Mouse (Mus musculus): ENCODE measurements around the gene Abhd6. TPM values are rescaled to one million over a fixed set of nuclear protein-coding genes. Genes with fewer than 3 reads are reported as not detected.

The Abhd6 gene
- polyA plus RNA-seq, 1 experiment from 2014 or later, result 21.4 TPM

GRCm38 (mm10) chr14:8035951-8036350 is 33.2 kb downstream of the Abhd6 start:
- no peak for ATAC-seq (ENCODE audit: insufficient number of reproducible peaks, insufficient read depth, low FRiP score, low TSS enrichment)
- H3K4me3 ChIP-seq, result no peak overlapping the region
- H3K4me1 ChIP-seq, result no peaks in the 10 kb centered on the region
- 0 out of 2 replicates have a peak, but pooled peaks cover 1% of the 10 kb centered on the region for H3K36me3 ChIP-seq
- 86% methylated on average over 6 of the region's 6 CpGs for WGBS
- no peaks in the 10 kb centered on the region for H3K9me3 ChIP-seq
- no peaks in the 10 kb centered on the region for H3K27me3 ChIP-seq
- H3K9ac ChIP-seq, result no peak overlapping the region
- H3K27ac ChIP-seq, result no peak overlapping the region
- no peak overlapping the region for H3K4me2 ChIP-seq (replicated peaks)

- no peaks in the 10 kb centered on the region for H3K9me3 ChIP-seq
- H3K27me3 ChIP-seq, result no peaks in the 10 kb centered on the region
- 0 out of 2 replicates have a peak, but pooled peaks cover 4% of the 10 kb centered on the region for H3K36me3 ChIP-seq
- H3K27ac ChIP-seq, result no peak overlapping the region
- no peak overlapping the region for H3K9ac ChIP-seq
- H3K4me1 ChIP-seq, result no peaks in the 10 kb centered on the region
- H3K4me3 ChIP-seq, result no peak overlapping the region
- ATAC-seq (ENCODE audit: insufficient number of reproducible peaks, insufficient read depth, low FRiP score, low TSS enrichment), result no peak
- WGBS, result 85% methylated on average over 5 of the region's 5 CpGs
- H3K4me2 ChIP-seq (replicated peaks), result no peak overlapping the region
Observed at GRCm38 (mm10) chr14:8036406-8036805, 33.7 kb downstream of the Abhd6 start.

- no peak overlapping the region for H3K4me2 ChIP-seq (replicated peaks)
- peaks cover 7% of the 10 kb centered on the region; the same call in 1 of the 2 replicates for H3K36me3 ChIP-seq
- 73% methylated on average over 5 of the region's 5 CpGs for WGBS
- H3K9ac ChIP-seq, result no peak overlapping the region
- H3K9me3 ChIP-seq, result no peaks in the 10 kb centered on the region
- ATAC-seq (ENCODE audit: insufficient number of reproducible peaks, insufficient read depth, low FRiP score, low TSS enrichment), result no peak
- H3K4me3 ChIP-seq, result no peak overlapping the region
- no peak overlapping the region for H3K27ac ChIP-seq
- no peaks in the 10 kb centered on the region for H3K27me3 ChIP-seq
- H3K4me1 ChIP-seq, result no peaks in the 10 kb centered on the region
Observed at GRCm38 (mm10) chr14:8038150-8038549, 35.4 kb downstream of the Abhd6 start.

GRCm38 (mm10) chr14:8038791-8039448 is 36.2 kb downstream of the Abhd6 start:
- no peak for ATAC-seq (ENCODE audit: insufficient number of reproducible peaks, insufficient read depth, low FRiP score, low TSS enrichment)
- Histone ChIP-seq H3K4me1 (no peaks in the 10 kb centered on the region), H3K4me2 (replicated peaks) (no peak overlapping the region), H3K4me3 (no peak overlapping the region), H3K9ac (no peak overlapping the region), H3K27me3 (no peaks in the 10 kb centered on the region), H3K36me3 (peaks cover 7% of the 10 kb centered on the region; the same call in 1 of the 2 replicates), H3K9me3 (no peaks in the 10 kb centered on the region), H3K27ac (no peak overlapping the region)
- 82% methylated on average over 7 of the region's 7 CpGs for WGBS

GRCm38 (mm10) chr14:8040179-8040578 is 37.5 kb downstream of the Abhd6 start:
- no peak overlapping the region for H3K4me2 ChIP-seq (replicated peaks)
- H3K4me3 ChIP-seq, result no peak overlapping the region
- 80% methylated on average over 3 of the region's 3 CpGs for WGBS
- peaks cover 7% of the 10 kb centered on the region; the same call in 1 of the 2 replicates for H3K36me3 ChIP-seq
- no peaks in the 10 kb centered on the region for H3K9me3 ChIP-seq
- no peak overlapping the region for H3K27ac ChIP-seq
- ATAC-seq (ENCODE audit: insufficient number of reproducible peaks, insufficient read depth, low FRiP score, low TSS enrichment), result no peak
- no peak overlapping the region for H3K9ac ChIP-seq
- no peaks in the 10 kb centered on the region for H3K27me3 ChIP-seq
- no peaks in the 10 kb centered on the region for H3K4me1 ChIP-seq

GRCm38 (mm10) chr14:8040911-8041678 is 38.4 kb downstream of the Abhd6 start:
- 84% methylated on average over 12 of the region's 12 CpGs for whole genome bisulfite sequencing
- no peak overlapping the region for H3K4me2 ChIP-seq (replicated peaks)
- H3K4me1 ChIP-seq, result no peaks in the 10 kb centered on the region
- H3K9me3 ChIP-seq, result no peaks in the 10 kb centered on the region
- ATAC-seq (ENCODE audit: insufficient number of reproducible peaks, insufficient read depth, low FRiP score, low TSS enrichment), result no peak
- no peak overlapping the region for H3K27ac ChIP-seq
- no peaks in the 10 kb centered on the region for H3K27me3 ChIP-seq
- H3K36me3 ChIP-seq, result peaks cover 7% of the 10 kb centered on the region
- no peak overlapping the region for H3K9ac ChIP-seq
- H3K4me3 ChIP-seq, result no peak overlapping the region

GRCm38 (mm10) chr14:8042120-8042519 is 39.4 kb downstream of the Abhd6 start:
- no peak for ATAC-seq (ENCODE audit: insufficient number of reproducible peaks, insufficient read depth, low FRiP score, low TSS enrichment)
- WGBS, result 85% methylated on average over 2 of the region's 2 CpGs
- peaks cover 9% of the 10 kb centered on the region for H3K36me3 ChIP-seq
- no peaks in the 10 kb centered on the region for H3K27me3 ChIP-seq
- H3K9me3 ChIP-seq, result no peaks in the 10 kb centered on the region
- no peak overlapping the region for H3K27ac ChIP-seq
- no peaks in the 10 kb centered on the region for H3K4me1 ChIP-seq
- no peak overlapping the region for H3K9ac ChIP-seq
- H3K4me3 ChIP-seq, result no peak overlapping the region
- H3K4me2 ChIP-seq (replicated peaks), result no peak overlapping the region

GRCm38 (mm10) chr14:8042577-8042976 is 39.9 kb downstream of the Abhd6 start:
- no peaks in the 10 kb centered on the region for H3K9me3 ChIP-seq
- H3K27me3 ChIP-seq, result no peaks in the 10 kb centered on the region
- no peak overlapping the region for H3K27ac ChIP-seq
- H3K4me3 ChIP-seq, result no peak overlapping the region
- H3K4me2 ChIP-seq (replicated peaks), result no peak overlapping the region
- H3K9ac ChIP-seq, result no peak overlapping the region
- peaks cover 12% of the 10 kb centered on the region for H3K36me3 ChIP-seq
- 93% methylated on average over 9 of the region's 9 CpGs for WGBS
- H3K4me1 ChIP-seq, result no peaks in the 10 kb centered on the region
- ATAC-seq (ENCODE audit: insufficient number of reproducible peaks, insufficient read depth, low FRiP score, low TSS enrichment), result no peak

- no peak overlapping the region for H3K9ac ChIP-seq
- no peaks in the 10 kb centered on the region for H3K27me3 ChIP-seq
- peaks cover 22% of the 10 kb centered on the region for H3K36me3 ChIP-seq
- no peak overlapping the region for H3K4me2 ChIP-seq (replicated peaks)
- H3K9me3 ChIP-seq, result no peaks in the 10 kb centered on the region
- WGBS, result 69% methylated on average over 8 of the region's 8 CpGs
- no peak for ATAC-seq (ENCODE audit: insufficient number of reproducible peaks, insufficient read depth, low FRiP score, low TSS enrichment)
- H3K4me3 ChIP-seq, result no peak overlapping the region
- no peaks in the 10 kb centered on the region for H3K4me1 ChIP-seq
- H3K27ac ChIP-seq, result no peak overlapping the region
Observed at GRCm38 (mm10) chr14:8044330-8044729, 41.6 kb downstream of the Abhd6 start.

- Histone ChIP-seq H3K9me3 (no peaks in the 10 kb centered on the region), H3K4me1 (no peaks in the 10 kb centered on the region), H3K9ac (no peak overlapping the region), H3K27me3 (no peaks in the 10 kb centered on the region), H3K27ac (no peak overlapping the region), H3K4me3 (no peak overlapping the region), H3K36me3 (peaks cover 22% of the 10 kb centered on the region), H3K4me2 (replicated peaks) (no peak overlapping the region)
- 83% methylated on average over 6 of the region's 6 CpGs for WGBS
- ATAC-seq (ENCODE audit: insufficient number of reproducible peaks, insufficient read depth, low FRiP score, low TSS enrichment), result no peak
Observed at GRCm38 (mm10) chr14:8044786-8045185, 42.1 kb downstream of the Abhd6 start.

- H3K9me3 ChIP-seq, result no peaks in the 10 kb centered on the region
- WGBS, result 83% methylated on average over 11 of the region's 11 CpGs
Observed at GRCm38 (mm10) chr14:8045187-8045846, 42.6 kb downstream of the Abhd6 start.

GRCm38 (mm10) chr14:8046839-8047238 is 44.1 kb downstream of the Abhd6 start:
- no peak overlapping the region for H3K27ac ChIP-seq
- no peaks in the 10 kb centered on the region for H3K9me3 ChIP-seq
- H3K36me3 ChIP-seq, result peaks cover 17% of the 10 kb centered on the region
- no peaks in the 10 kb centered on the region for H3K27me3 ChIP-seq
- ATAC-seq (ENCODE audit: insufficient number of reproducible peaks, insufficient read depth, low FRiP score, low TSS enrichment), result no peak
- WGBS, result 94% methylated on average over 6 of the region's 6 CpGs
- H3K9ac ChIP-seq, result no peak overlapping the region
- no peaks in the 10 kb centered on the region for H3K4me1 ChIP-seq
- no peak overlapping the region for H3K4me2 ChIP-seq (replicated peaks)
- no peak overlapping the region for H3K4me3 ChIP-seq

More at GRCm38 (mm10) chr14:8045187-8045846, 42.6 kb downstream of the Abhd6 start:
- Histone ChIP-seq H3K36me3 (peaks cover 22% of the 10 kb centered on the region), H3K4me3 (no peak overlapping the region), H3K4me1 (no peaks in the 10 kb centered on the region), H3K27ac (no peak overlapping the region), H3K9ac (no peak overlapping the region), H3K4me2 (replicated peaks) (no peak overlapping the region), H3K27me3 (no peaks in the 10 kb centered on the region)
- ATAC-seq (ENCODE audit: insufficient number of reproducible peaks, insufficient read depth, low FRiP score, low TSS enrichment), result no peak

Data from embryonic facial prominence, embryonic 12.5 days (tissue).